Mouse (Mus musculus): ENCODE data around the gene Capn15. TPM values are rescaled to one million over a fixed set of nuclear protein-coding genes. Genes with fewer than 3 reads are reported as not detected.
A peak's percentile ranks its signal among the peaks of the same experiment; 100 is the strongest.

Capn15 gene
- total and polyA plus RNA-seq, 3 experiments = 2.1 to 11.5 (median 6.0) TPM

DNA sequence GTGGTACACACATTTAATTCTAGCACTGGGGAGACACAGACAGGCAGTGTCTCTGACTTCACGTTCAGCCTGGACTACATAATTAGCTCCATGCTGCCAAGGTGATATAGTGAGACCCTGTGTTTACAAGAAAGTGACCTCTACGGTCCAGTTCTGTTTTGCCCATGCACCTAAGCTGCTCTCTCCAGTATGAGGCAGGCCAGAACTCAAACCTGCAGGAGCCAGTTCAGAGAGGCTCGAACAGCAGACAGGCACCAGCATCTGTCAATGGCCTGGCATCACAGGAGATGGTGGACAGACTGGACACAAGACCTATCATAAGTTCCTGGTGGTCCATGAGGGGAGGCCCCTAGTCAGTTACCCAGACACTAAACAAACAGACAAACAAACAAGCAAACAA lies 32.8 kb upstream of the Capn15 start:
- in situ Hi-C loops (cut with MboI; ENCODE audit: low pct_ligation_motif_present, low pct_unique_long_range_greater_than_20kb, low sequenced_read_pairs) = no loop called here
- H3K79me2 ChIP-seq (replicated peaks; ENCODE audit: control insufficient read depth, extremely low read depth, insufficient read depth, poor library complexity, severe bottlenecking) = no peaks in the 10 kb centered on the region

GRCm38 (mm10) chr17:26017949-26018348 lies 32.4 kb upstream of the Capn15 start:
- peaks cover 31 to 67% of the 10 kb centered on the region in 2 experiments for H3K4me1 ChIP-seq (ENCODE audit: control insufficient read depth in 1 of 2, insufficient read depth in 2 of 2)
- H3K79me2 ChIP-seq (replicated peaks; ENCODE audit: control insufficient read depth, extremely low read depth, insufficient read depth, poor library complexity, severe bottlenecking) = no peaks in the 10 kb centered on the region
- H3K4me3 ChIP-seq (replicated peaks in 1 of 3; ENCODE audit: low read depth in 2 of 3, low read length in 2 of 3, poor library complexity in 1 of 3) = no peak overlapping the region
- H3K4me2 ChIP-seq (ENCODE audit: insufficient read depth, low read depth, poor library complexity, severe bottlenecking) = no peak overlapping the region; the same call in 1 of the 2 replicates
- no peaks in the 10 kb centered on the region for H3K27me3 ChIP-seq (replicated peaks)
- H3K27ac ChIP-seq (ENCODE audit: insufficient read depth, low read depth) = no peak overlapping the region
- H3K9me3 ChIP-seq (replicated peaks; ENCODE audit: low read length) = no peaks in the 10 kb centered on the region
- no peak overlapping the region for H3K9ac ChIP-seq (ENCODE audit: insufficient read depth, low read depth)
- H3K36me3 ChIP-seq (replicated peaks in 1 of 2; ENCODE audit: control insufficient read depth in 1 of 2, insufficient read depth in 1 of 2, low read length in 1 of 2) = peaks cover 8 to 16% of the 10 kb centered on the region in 2 experiments
- in situ Hi-C loops (cut with MboI; ENCODE audit: low pct_ligation_motif_present, low pct_unique_long_range_greater_than_20kb, low sequenced_read_pairs) (no loop called here), dilution Hi-C loops (cut with MboI; ENCODE audit: extremely low pct_ligation_motif_present, extremely low pct_unique_long_range_greater_than_20kb, low sequenced_read_pairs) (no loop called here)
- peak; percentile 30 for DNase-seq (ENCODE audit: extremely low read depth)
- TF ChIP-seq ETS1 (conservative IDR thresholded peaks at IDR 0.05; ENCODE audit: low read depth, low read length) = peak; percentile 74
- no peak for TF ChIP-seq ZMIZ1 (IDR thresholded peaks at IDR 0.05; ENCODE audit: low read depth, low read length)
- no peak for TF ChIP-seq GABPA (IDR thresholded peaks at IDR 0.05; ENCODE audit: insufficient replicate concordance, low read depth, low read length)
- peak; percentile 49 for TF ChIP-seq USF2 (conservative IDR thresholded peaks at IDR 0.05; ENCODE audit: low read depth, low read length)
- no peak for TF ChIP-seq NRF1 (IDR thresholded peaks at IDR 0.05; ENCODE audit: low read depth, low read length)
- no peak for TF ChIP-seq CHD1 (IDR thresholded peaks at IDR 0.05; ENCODE audit: low read depth, low read length)
- TF ChIP-seq RAD21 (IDR thresholded peaks at IDR 0.05; ENCODE audit: low read depth, low read length) = no peak
- TF ChIP-seq ZC3H11A (IDR thresholded peaks at IDR 0.05; ENCODE audit: low read depth, low read length) = no peak
- no peak for TF ChIP-seq PAX5 (IDR thresholded peaks at IDR 0.05; ENCODE audit: low read length)
- no peak for TF ChIP-seq ZNF384 (IDR thresholded peaks at IDR 0.05; ENCODE audit: low read depth, low read length)
- TF ChIP-seq MAFK (IDR thresholded peaks at IDR 0.05; ENCODE audit: insufficient replicate concordance, low read length) = no peak
- no peak for TF ChIP-seq ZKSCAN1 (IDR thresholded peaks at IDR 0.05; ENCODE audit: borderline replicate concordance, low read depth, low read length)
- TF ChIP-seq POLR2AphosphoS2 (IDR thresholded peaks at IDR 0.05; ENCODE audit: low read depth, low read length) = no peak
- peak; percentile 96 for TF ChIP-seq MEF2A (IDR thresholded peaks at IDR 0.05; ENCODE audit: borderline replicate concordance, low read depth, low read length)
- no peak for TF ChIP-seq MYC (IDR thresholded peaks at IDR 0.05; ENCODE audit: low read depth, low read length)
- TF ChIP-seq NELFE (IDR thresholded peaks at IDR 0.05; ENCODE audit: low read depth, low read length) = no peak
- TF ChIP-seq SIN3A (IDR thresholded peaks at IDR 0.05; ENCODE audit: low read length) = no peak
- TF ChIP-seq IRF4 (IDR thresholded peaks at IDR 0.05; ENCODE audit: low read depth, low read length) = peak; percentile 92
- TF ChIP-seq MAZ (IDR thresholded peaks at IDR 0.05; ENCODE audit: low read depth, low read length) = no peak
- TF ChIP-seq BHLHE40 (IDR thresholded peaks at IDR 0.05; ENCODE audit: low read depth, low read length) = peak; percentile 95
- no peak for TF ChIP-seq SMC3 (IDR thresholded peaks at IDR 0.05; ENCODE audit: low read depth, low read length)
- peak; percentile 83 for TF ChIP-seq JUND (conservative IDR thresholded peaks at IDR 0.05; ENCODE audit: low read depth, low read length)
- TF ChIP-seq UBTF (IDR thresholded peaks at IDR 0.05; ENCODE audit: low read depth, low read length) = no peak
- TF ChIP-seq JUN (IDR thresholded peaks at IDR 0.05; ENCODE audit: insufficient read depth, low read depth, low read length) = peak; percentile 81
- TF ChIP-seq HCFC1 (IDR thresholded peaks at IDR 0.05; ENCODE audit: low read depth, low read length) = no peak
- TF ChIP-seq E2F4 (IDR thresholded peaks at IDR 0.05; ENCODE audit: insufficient replicate concordance, low read depth, low read length) = no peak
- 0 out of 2 replicates have a peak, but pooled peaks have one; percentile 36 for TF ChIP-seq MAX (IDR thresholded peaks at IDR 0.05; ENCODE audit: low read length)
- TF ChIP-seq RCOR1 (conservative IDR thresholded peaks at IDR 0.05; ENCODE audit: low read depth, low read length) = peak; percentile 60; the same call in 1 of the 2 replicates

More for the DNA sequence above, 32.8 kb upstream of the Capn15 start:
- Histone ChIP-seq H3K27me3 (replicated peaks) (no peaks in the 10 kb centered on the region), H3K4me2 (ENCODE audit: insufficient read depth, low read depth, poor library complexity, severe bottlenecking) (no peak overlapping the region), H3K4me1 (ENCODE audit: control insufficient read depth in 1 of 2, insufficient read depth in 2 of 2) (peaks cover 30 to 64% of the 10 kb centered on the region in 2 experiments), H3K4me3 (replicated peaks in 1 of 3; ENCODE audit: low read depth in 2 of 3, low read length in 2 of 3, poor library complexity in 1 of 3) (no peak overlapping the region), H3K27ac (ENCODE audit: insufficient read depth, low read depth) (0 out of 2 replicates have a peak overlapping the region, but pooled peaks have one; percentile 19), H3K9me3 (replicated peaks; ENCODE audit: low read length) (no peaks in the 10 kb centered on the region), H3K9ac (ENCODE audit: insufficient read depth, low read depth) (no peak overlapping the region), H3K36me3 (replicated peaks in 1 of 2; ENCODE audit: control insufficient read depth in 1 of 2, insufficient read depth in 1 of 2, low read length in 1 of 2) (peaks cover 7 to 15% of the 10 kb centered on the region in 2 experiments)
- no peak for DNase-seq (ENCODE audit: extremely low read depth)
- dilution Hi-C loops (cut with MboI; ENCODE audit: extremely low pct_ligation_motif_present, extremely low pct_unique_long_range_greater_than_20kb, low sequenced_read_pairs) = no loop called here
- TF ChIP-seq POLR2A (IDR thresholded peaks at IDR 0.05; ENCODE audit: low read depth, low read length) (no peak), ETS1 (conservative IDR thresholded peaks at IDR 0.05; ENCODE audit: low read depth, low read length) (no peak), ZNF384 (IDR thresholded peaks at IDR 0.05; ENCODE audit: low read depth, low read length) (no peak), CTCF (conservative IDR thresholded peaks at IDR 0.05 in 1 of 2, IDR thresholded peaks at IDR 0.05 in 1 of 2; ENCODE audit: low read depth in 2 of 2, low read length in 2 of 2) (no peak), ZC3H11A (IDR thresholded peaks at IDR 0.05; ENCODE audit: low read depth, low read length) (no peak), MEF2A (IDR thresholded peaks at IDR 0.05; ENCODE audit: borderline replicate concordance, low read depth, low read length) (no peak), IRF4 (IDR thresholded peaks at IDR 0.05; ENCODE audit: low read depth, low read length) (no peak), E2F4 (IDR thresholded peaks at IDR 0.05; ENCODE audit: insufficient replicate concordance, low read depth, low read length) (no peak), UBTF (IDR thresholded peaks at IDR 0.05; ENCODE audit: low read depth, low read length) (no peak), USF2 (conservative IDR thresholded peaks at IDR 0.05; ENCODE audit: low read depth, low read length) (no peak), ZKSCAN1 (IDR thresholded peaks at IDR 0.05; ENCODE audit: borderline replicate concordance, low read depth, low read length) (no peak)

Data from CH12.LX (cell line).